Mouse (Mus musculus) MN1 (cell line): ENCODE measurements around the gene Klrc2.
"Not testable (repeated sequence)": the region's sequence is repeated elsewhere in the genome, so short reads cannot be mapped to it uniquely, and the experiment has no call there.

Experiments used
- DNase-seq: peaks from one replicate; pipeline ENCODE4 v3.0.0-alpha.2; 2016; ENCODE audit warnings: low spot score

The Klrc2 gene

GRCm38 (mm10) chr6:129660589-129660988 lies at the start of gene Klrc2:
Klrc2 (minus strand) TSS chr6:129660689.
- not testable (repeated sequence) for DNase-seq

- DNase-seq, result not testable (repeated sequence)
Observed at GRCm38 (mm10) chr6:129691436-129691835, 30.9 kb upstream of the Klrc2 start.

GRCm38 (mm10) chr6:129680379-129680778 lies 19.9 kb upstream of the Klrc2 start:
- DNase-seq, result no peak

DNA sequence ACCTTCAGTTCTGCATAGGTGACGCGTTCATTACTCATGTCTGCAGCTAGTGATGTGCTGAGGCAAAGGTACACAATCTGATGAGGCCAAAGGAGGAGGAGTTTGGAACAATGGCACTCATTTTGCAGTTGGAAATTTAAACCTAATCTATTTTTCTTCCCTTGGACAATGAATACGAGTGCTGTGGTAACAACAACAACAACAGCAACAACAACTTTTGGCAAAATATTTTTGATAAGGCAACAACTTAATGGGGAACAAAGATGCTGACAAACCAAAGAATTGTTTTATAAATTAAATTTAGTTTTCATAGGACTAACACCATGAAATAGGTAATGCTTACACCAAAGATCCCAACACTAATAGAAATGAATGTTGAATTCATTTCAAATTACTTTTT lies 18.4 kb upstream of the Klrc2 start, which contains the start of gene Klrc1:
Gene Klrc1, minus strand, starts transcription at position 101 of the 400 bp plus-strand sequence.
- no peak for DNase-seq

- not testable (repeated sequence) for DNase-seq
Observed at GRCm38 (mm10) chr6:129661301-129661700, 812 bp upstream of the Klrc2 start.

DNA sequence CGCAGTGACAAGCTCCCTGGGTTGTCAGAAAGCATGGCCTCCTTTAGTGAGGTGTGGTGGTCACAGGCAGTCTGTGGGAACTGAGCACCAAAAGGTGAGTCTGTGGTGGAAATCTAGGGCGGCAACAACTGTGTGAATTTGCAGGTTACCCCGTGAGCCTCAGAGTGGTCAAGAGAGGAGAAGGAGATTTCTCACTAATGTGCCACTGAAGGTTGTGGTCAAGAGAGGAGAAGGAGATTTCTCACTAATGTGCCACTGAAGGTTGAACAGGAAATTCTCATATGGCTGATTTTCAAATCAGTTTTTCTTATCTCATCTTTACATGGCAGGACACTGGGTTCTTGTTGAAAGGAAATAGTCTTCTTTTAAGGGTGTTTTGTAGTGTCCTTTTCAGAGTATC lies 16.4 kb downstream of the Klrc2 start:
- not testable (repeated sequence) for DNase-seq

DNA sequence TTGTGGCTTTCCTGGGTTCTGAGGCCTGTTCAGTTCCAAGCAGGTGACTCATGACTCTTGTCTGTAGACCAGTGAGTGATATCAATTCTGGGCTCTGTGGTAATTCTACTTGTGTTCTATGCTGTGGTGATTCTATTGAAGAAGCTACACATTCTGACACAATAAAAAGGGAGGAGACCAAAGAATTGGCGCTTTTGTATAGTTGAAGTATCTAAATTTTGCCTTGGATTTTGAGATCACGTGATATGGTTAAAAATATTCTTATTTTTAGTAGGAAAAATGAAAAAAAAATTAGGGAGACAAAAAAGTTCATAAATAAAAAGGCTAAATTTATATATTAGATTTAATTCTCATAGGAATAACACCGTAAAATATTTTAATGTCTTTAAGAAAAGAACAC lies 17.3 kb downstream of the Klrc2 start, which contains the start of gene Klrc3:
Gene Klrc3, minus strand, starts transcription at position 101 of the 400 bp plus-strand sequence.
- DNase-seq, result not testable (repeated sequence)

GRCm38 (mm10) chr6:129631046-129631445 lies 29.4 kb downstream of the Klrc2 start:
- not testable (repeated sequence) for DNase-seq

DNA sequence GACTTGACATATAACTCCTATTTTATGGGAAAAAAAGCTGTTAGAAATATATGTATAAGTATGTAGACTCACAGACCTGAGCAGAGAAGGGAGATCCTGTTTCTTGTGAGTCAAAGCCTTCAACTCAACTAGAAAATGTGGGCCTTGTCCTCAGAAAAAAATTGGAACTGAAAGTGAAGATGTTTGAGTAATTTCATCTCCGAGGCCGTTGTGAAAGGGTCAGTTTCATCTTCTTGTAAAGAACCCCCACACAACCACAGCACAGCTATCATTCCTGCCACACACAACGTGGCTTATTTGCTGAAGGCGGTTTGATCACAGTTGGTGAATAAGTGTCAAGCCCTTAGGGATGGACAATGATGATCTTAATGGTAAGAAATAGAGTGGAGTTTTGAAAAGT lies 36.8 kb downstream of the Klrc2 start, which contains the start of gene Klrk1:
Gene Klrk1, minus strand, starts transcription at position 130 of the 400 bp plus-strand sequence.
- no peak for DNase-seq

DNA sequence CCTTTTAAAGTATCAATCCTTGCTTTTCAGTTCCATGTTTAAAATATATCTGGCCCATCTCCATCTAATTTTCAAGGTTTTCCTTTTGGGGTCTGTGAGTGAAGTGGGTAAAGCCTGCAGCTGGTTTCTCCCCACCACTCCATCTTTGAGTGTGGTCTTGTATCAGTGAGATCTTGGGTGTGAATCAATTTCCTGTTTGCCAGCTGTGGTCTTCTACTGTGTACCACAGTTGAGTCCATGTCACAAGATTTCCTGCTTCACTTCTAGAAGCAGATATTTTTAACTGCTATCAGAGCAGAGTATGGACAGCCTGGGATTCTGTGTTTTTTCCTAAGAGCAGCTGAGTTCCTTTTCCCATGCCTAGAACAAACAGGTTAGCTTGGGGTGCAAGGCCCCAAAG lies 52.1 kb downstream of the Klrc2 start:
- DNase-seq, result no peak
